Mouse (Mus musculus) C2C12 (cell line): ENCODE data around the gene 4921524J17Rik.

Experiments used
- CEBPB ChIP-seq: IDR thresholded peaks from one replicate; pipeline ENCODE4 v1.6.1; 2011; ENCODE audit warnings: low read depth, mild to moderate bottlenecking, control low read depth, moderate library complexity
- CTCF ChIP-seq: IDR thresholded peaks from one replicate; pipeline ENCODE4 v1.5.1; 2011; ENCODE audit not compliant: control insufficient read depth, insufficient read depth, insufficient read length
- FOSL1 ChIP-seq: IDR thresholded peaks from one replicate; pipeline ENCODE4 v1.8.0; 2011; ENCODE audit warnings: mild to moderate bottlenecking, low read length; ENCODE audit not compliant: poor library complexity, insufficient read depth, severe bottlenecking
- MAX ChIP-seq: IDR thresholded peaks from one replicate; pipeline ENCODE4 v1.6.1; 2011; ENCODE audit warnings: mild to moderate bottlenecking, control low read depth
- MYOD1 ChIP-seq: IDR thresholded peaks from one replicate; pipeline ENCODE4 v1.6.1; 2011; ENCODE audit warnings: low read depth; ENCODE audit not compliant: control insufficient read depth, insufficient read length
- MYOG ChIP-seq: IDR thresholded peaks from one replicate; pipeline ENCODE4 v1.6.1; 2011; ENCODE audit not compliant: control insufficient read depth, insufficient read length; ENCODE audit errors: extremely low read depth
- USF1 ChIP-seq: IDR thresholded peaks from one replicate; pipeline ENCODE4 v1.6.1; 2011; ENCODE audit warnings: low read depth, mild to moderate bottlenecking, control low read depth, moderate library complexity

DNA sequence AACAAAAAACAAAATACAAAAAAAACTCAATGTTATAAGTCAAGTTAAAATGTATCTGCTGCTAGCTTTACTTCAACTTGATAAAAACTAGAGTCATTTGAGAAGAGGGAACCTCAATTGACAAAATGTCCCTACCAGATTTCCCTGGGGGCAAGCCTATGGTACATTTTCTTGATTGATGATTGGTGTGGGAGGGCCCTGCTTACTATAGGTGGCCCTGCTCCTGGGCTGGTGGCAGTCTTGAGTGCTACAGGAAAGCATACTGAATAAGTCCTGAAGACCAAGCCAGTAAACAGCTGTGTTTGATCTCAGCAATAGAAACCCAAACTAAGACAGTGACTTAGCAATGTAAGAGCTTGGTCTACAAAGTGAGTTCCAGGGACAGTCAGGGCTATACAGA lies 11.5 kb upstream of the 4921524J17Rik start:
- no peak for TF ChIP-seq CTCF
- no peak for TF ChIP-seq USF1
- TF ChIP-seq MYOG: no peak
- TF ChIP-seq MYOD1: no peak
- TF ChIP-seq MAX: no peak
- TF ChIP-seq CEBPB: no peak
- no peak for TF ChIP-seq FOSL1
